16 mouse cellular contexts compared by ENCODE assay signal in the genomic region with DNA sequence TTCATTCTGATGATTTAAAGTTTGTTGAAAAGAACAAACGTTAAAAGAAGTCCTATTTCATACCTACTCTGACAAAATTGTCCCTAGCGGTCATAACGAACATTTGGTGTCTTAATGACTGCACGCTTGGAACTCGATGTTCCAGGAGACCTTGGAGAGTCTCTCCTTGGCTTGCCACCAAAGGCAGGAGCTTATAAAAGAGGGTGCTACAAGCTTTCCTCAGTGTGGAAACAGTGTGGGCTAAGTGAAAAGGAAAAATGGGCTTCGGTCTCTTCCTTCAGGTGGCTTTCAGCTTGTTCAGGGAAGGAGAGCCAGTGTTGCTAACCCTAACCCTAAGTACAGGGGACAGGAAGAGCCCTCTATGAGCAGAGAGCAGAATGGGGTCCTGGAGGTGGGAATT.
DNase-seq lines count a peak whose midpoint lies in the region; ATAC-seq and TF ChIP-seq lines count a peak whose summit lies in the region.
"Had no signal": no experiment of that assay in that cellular context is flagged by ENCODE, and none has a peak within 500 bp of the region (broad histone marks: within the 10 kb centered on the region; RNA-seq: fewer than 3 reads in every experiment).

No protein-coding gene starts in this region.

- peaks cover 9% of the 10 kb centered on the region; the same call in 1 of the 2 replicates for H3K36me3 ChIP-seq in forebrain, embryonic 10.5 days (replicated peaks)
- H3K36me3 ChIP-seq in forebrain, postnatal 0 days (ENCODE audit: insufficient read depth), result no peaks in the 10 kb centered on the region; the same call in 1 of the 2 replicates
- H3K36me3 ChIP-seq in kidney, embryonic 16.5 days (ENCODE audit: insufficient read depth, low read length), result 0 out of 2 replicates have a peak, but pooled peaks cover 2% of the 10 kb centered on the region
- H3K36me3 ChIP-seq: G1E; midbrain, embryonic 15.5 days had no signal

- no peaks in the 10 kb centered on the region for H3K4me1 ChIP-seq in forebrain, embryonic 10.5 days
- 0 out of 2 replicates have a peak, but pooled peaks cover 6% of the 10 kb centered on the region for H3K4me1 ChIP-seq in forebrain, postnatal 0 days (ENCODE audit: insufficient read depth)
- H3K4me1 ChIP-seq in kidney, embryonic 16.5 days (ENCODE audit: insufficient read depth, low read length), result no peaks in the 10 kb centered on the region

- no peak for ATAC-seq in forebrain, postnatal 0 days
- no peak for ATAC-seq in kidney, embryonic 16.5 days (ENCODE audit: low FRiP score, low TSS enrichment)
- ATAC-seq: midbrain, embryonic 15.5 days had no signal

- TF ChIP-seq CTCF in forebrain, postnatal 0 days (IDR thresholded peaks at IDR 0.05; ENCODE audit: low read depth), result no peak

- WGBS in forebrain, embryonic 10.5 days, result 94% methylated on average over 6 of the region's 6 CpGs
- 85% methylated on average over 6 of the region's 6 CpGs for WGBS in forebrain, postnatal 0 days
- WGBS in kidney, embryonic 16.5 days, result 70% methylated on average over 6 of the region's 6 CpGs

- H3K4me3 ChIP-seq in forebrain, embryonic 10.5 days, result no peak overlapping the region
- H3K4me3 ChIP-seq in forebrain, postnatal 0 days (ENCODE audit: low read depth, low read length), result no peak overlapping the region
- H3K4me3 ChIP-seq in kidney, embryonic 16.5 days (ENCODE audit: low read length), result no peak overlapping the region
- H3K4me3 ChIP-seq: limb, embryonic 10.5 days; midbrain, embryonic 15.5 days had no signal

- H3K27ac ChIP-seq in forebrain, embryonic 10.5 days, result 0 out of 2 replicates have a peak overlapping the region, but pooled peaks have one; percentile 59
- no peak overlapping the region for H3K27ac ChIP-seq in forebrain, postnatal 0 days (ENCODE audit: low read depth, low read length)
- H3K27ac ChIP-seq in kidney, embryonic 16.5 days (ENCODE audit: low read length), result no peak overlapping the region
- H3K27ac ChIP-seq: hindbrain, embryonic 14.5 days; macrophage; midbrain, embryonic 15.5 days had no signal

- H3K9me3 ChIP-seq in forebrain, embryonic 10.5 days, result no peaks in the 10 kb centered on the region
- H3K9me3 ChIP-seq in forebrain, postnatal 0 days (ENCODE audit: low read length), result no peaks in the 10 kb centered on the region
- H3K9me3 ChIP-seq in kidney, embryonic 16.5 days (ENCODE audit: low read length), result no peaks in the 10 kb centered on the region
- H3K9me3 ChIP-seq: G1E; limb, embryonic 10.5 days; midbrain, embryonic 15.5 days had no signal

- H3K4me2 ChIP-seq in forebrain, postnatal 0 days (ENCODE audit: low read depth), result no peak overlapping the region
- H3K4me2 ChIP-seq in kidney, embryonic 16.5 days (replicated peaks; ENCODE audit: low read depth, low read length), result no peak overlapping the region
- H3K4me2 ChIP-seq: hindbrain, embryonic 14.5 days; midbrain, embryonic 15.5 days had no signal

- DNase-seq in forebrain, embryonic 10.5 days (ENCODE audit: extremely low spot score, low spot score), result no peak
- DNase-seq in forebrain, postnatal 0 days, result no peak
- DNase-seq in kidney, adult 9 months, result peak; percentile 30
- DNase-seq in lung, postnatal 14 days, result peak; percentile 24
- DNase-seq in lung, postnatal 4 days, result no peak
- peak; percentile 57 for DNase-seq in lung, postnatal 36 days
- no peak for DNase-seq in layer of hippocampus, postnatal 36 days
- DNase-seq: B cell, adult 2 months; cerebellum, adult 9-11 months; thymus, postnatal 4 days had no signal

- H3K27me3 ChIP-seq in forebrain, embryonic 10.5 days (ENCODE audit: poor library complexity, severe bottlenecking), result no peaks in the 10 kb centered on the region
- no peaks in the 10 kb centered on the region for H3K27me3 ChIP-seq in forebrain, postnatal 0 days (ENCODE audit: insufficient read depth, low read length)
- no peaks in the 10 kb centered on the region for H3K27me3 ChIP-seq in kidney, embryonic 16.5 days (ENCODE audit: insufficient read depth, low read length)
- H3K27me3 ChIP-seq: midbrain, embryonic 15.5 days had no signal

- no peak overlapping the region for H3K9ac ChIP-seq in forebrain, postnatal 0 days
- H3K9ac ChIP-seq in kidney, embryonic 16.5 days (replicated peaks; ENCODE audit: low read length), result no peak overlapping the region
- H3K9ac ChIP-seq: hindbrain, embryonic 14.5 days; midbrain, embryonic 15.5 days had no signal

Comparison
In these comparisons a context has a peak if more than half of its experiments do, and no peak if none do; other contexts are left out.
1. DNase-seq: peak in kidney, adult 9 months (single experiment), lung, postnatal 14 days (single experiment) and lung, postnatal 36 days (single experiment); none in forebrain, embryonic 10.5 days (single experiment), forebrain, postnatal 0 days (single experiment), lung, postnatal 4 days (0 of 2) and layer of hippocampus, postnatal 36 days (0 of 2).